Mouse (Mus musculus) forebrain, embryonic 16.5 days (tissue): ENCODE results near the gene Cdc5l. TPM values are rescaled to one million over a fixed set of nuclear protein-coding genes. Genes with fewer than 3 reads are reported as not detected.

Experiments used
- ATAC-seq: fragments of 200-750 bp; cut with Nextera tagmentation; 2 replicates; pipeline ENCODE4 v1.8.0; 2017; ENCODE audit warnings: mild to moderate bottlenecking, moderate library complexity
- H3K27ac ChIP-seq: fragments of 300-500 bp; sonication (generic); 2 replicates; pipeline ENCODE4 v1.5.1; 2014; ENCODE audit warnings: low read length, control low read depth
- H3K27me3 ChIP-seq: fragments of 300-500 bp; sonication (generic); replicated peaks from 2 replicates; pipeline ENCODE4 v1.6.1; 2014; ENCODE audit warnings: low read length; ENCODE audit not compliant: control insufficient read depth, insufficient read depth
- H3K36me3 ChIP-seq: fragments of 300-500 bp; sonication (generic); 2 replicates; pipeline ENCODE4 v1.6.1; 2014; ENCODE audit not compliant: control insufficient read depth, insufficient read depth
- H3K4me1 ChIP-seq: fragments of 300-500 bp; sonication (generic); replicated peaks from 2 replicates; pipeline ENCODE4 v1.6.1; 2014; ENCODE audit warnings: low read length; ENCODE audit not compliant: control insufficient read depth, insufficient read depth
- H3K4me2 ChIP-seq: fragments of 300-500 bp; sonication (generic); 2 replicates; pipeline ENCODE4 v1.6.1; 2014; ENCODE audit warnings: mild to moderate bottlenecking, low read length, control low read depth
- H3K4me3 ChIP-seq: fragments of 300-500 bp; sonication (generic); replicated peaks from 2 replicates; pipeline ENCODE4 v1.5.1; 2014; ENCODE audit warnings: mild to moderate bottlenecking, low read length, control low read depth
- H3K9ac ChIP-seq: fragments of 300-500 bp; sonication (generic); replicated peaks from 2 replicates; pipeline ENCODE4 v1.6.1; 2014; ENCODE audit warnings: low read depth, low read length, control low read depth
- H3K9me3 ChIP-seq: fragments of 300-500 bp; sonication (generic); 2 replicates; pipeline ENCODE4 v1.6.1; 2016; ENCODE audit warnings: low read length; ENCODE audit not compliant: control insufficient read depth
- WGBS: fragments of 180-500 bp; shearing (Covaris S2); extraction: QIAGEN DNeasy Blood & Tissue Kit; methylation state at CpG from one replicate; pipeline ENCODE4 v1.1.7; 2014; 5-methylcytosine and 5-hydroxymethylcytosine counted together
- polyA plus RNA-seq: library from polyadenylated mRNA; unstranded; fragments of >200 nt; fragmentation: Nextera tagmentation; extraction: Ambion mirVana; gene quantifications from 2 replicates; pipeline ENCODE4 v1.2.1, GENCODE M21; 2015

Cdc5l gene
- polyA plus RNA-seq, 1 experiment from 2014 or later: 68.3 TPM

- H3K27ac ChIP-seq: no peak overlapping the region
- no peak overlapping the region for H3K4me2 ChIP-seq
- WGBS: 94% methylated on average over 5 of the region's 5 CpGs
- H3K4me1 ChIP-seq: no peaks in the 10 kb centered on the region
- no peaks in the 10 kb centered on the region for H3K9me3 ChIP-seq
- peaks cover 14% of the 10 kb centered on the region for H3K36me3 ChIP-seq
- H3K9ac ChIP-seq: no peak overlapping the region
- ATAC-seq: no peak
- H3K4me3 ChIP-seq: no peak overlapping the region
- no peaks in the 10 kb centered on the region for H3K27me3 ChIP-seq
Observed at GRCm38 (mm10) chr17:45389896-45390295, 43.6 kb downstream of the Cdc5l start.

DNA sequence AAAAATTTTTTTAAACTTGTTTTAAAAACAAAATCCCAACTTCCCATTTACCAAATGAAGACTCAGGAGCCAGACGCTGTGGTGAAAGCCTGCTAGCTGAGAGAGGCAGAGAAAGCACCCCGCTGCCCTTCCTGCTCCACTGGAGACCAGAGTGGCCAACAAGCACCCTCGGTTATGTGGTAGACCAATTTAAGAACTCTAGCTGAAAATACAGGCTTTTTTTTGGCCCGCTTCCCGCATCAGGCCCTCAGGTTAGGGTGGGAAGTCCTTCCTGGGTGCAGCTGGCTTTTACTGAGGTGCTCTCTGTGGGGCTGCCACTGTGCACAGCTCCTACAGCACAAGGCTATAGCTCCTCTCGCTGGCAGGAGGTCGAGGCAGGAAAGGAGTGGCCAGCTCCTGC is 46.6 kb downstream of the Cdc5l start:
- H3K4me3 ChIP-seq: no peak overlapping the region
- H3K9me3 ChIP-seq: no peaks in the 10 kb centered on the region
- H3K27me3 ChIP-seq: no peaks in the 10 kb centered on the region
- H3K27ac ChIP-seq: no peak overlapping the region
- ATAC-seq: no peak
- peaks cover 14% of the 10 kb centered on the region for H3K36me3 ChIP-seq
- 89% methylated on average over 7 of the region's 7 CpGs for WGBS
- H3K9ac ChIP-seq: no peak overlapping the region
- H3K4me2 ChIP-seq: no peak overlapping the region
- no peaks in the 10 kb centered on the region for H3K4me1 ChIP-seq

DNA sequence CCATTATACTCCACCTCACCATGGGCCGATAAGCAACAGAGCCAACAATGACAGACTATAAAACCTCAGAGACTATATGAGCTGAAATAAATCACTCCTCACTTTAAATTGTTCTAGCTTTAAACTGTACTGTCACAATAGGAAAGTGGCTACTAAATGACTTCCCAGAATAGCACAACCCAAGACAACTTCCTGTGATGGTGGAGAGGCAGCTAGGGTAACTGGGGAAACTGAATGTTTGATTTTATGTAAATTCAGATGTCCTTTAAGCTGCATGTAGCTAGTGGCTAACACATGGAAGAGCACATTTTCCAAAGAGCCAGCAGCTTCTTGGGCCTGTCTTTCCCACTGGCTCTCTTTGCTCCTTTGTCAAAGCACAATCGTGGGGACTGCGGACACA is 50.2 kb downstream of the Cdc5l start:
- Histone ChIP-seq H3K27ac (no peak overlapping the region), H3K9ac (no peak overlapping the region), H3K4me2 (no peak overlapping the region), H3K27me3 (no peaks in the 10 kb centered on the region), H3K9me3 (no peaks in the 10 kb centered on the region), H3K4me3 (no peak overlapping the region), H3K4me1 (no peaks in the 10 kb centered on the region), H3K36me3 (peaks cover 4% of the 10 kb centered on the region; the same call in 1 of the 2 replicates)
- WGBS: 89% methylated on average over 3 of the region's 3 CpGs
- no peak for ATAC-seq

GRCm38 (mm10) chr17:45379271-45379784 is 54.2 kb downstream of the Cdc5l start:
- H3K27ac ChIP-seq: no peak overlapping the region
- H3K9me3 ChIP-seq: no peaks in the 10 kb centered on the region
- H3K4me2 ChIP-seq: no peak overlapping the region
- no peak overlapping the region for H3K4me3 ChIP-seq
- H3K36me3 ChIP-seq: no peaks in the 10 kb centered on the region; the same call in 1 of the 2 replicates
- no peak overlapping the region for H3K9ac ChIP-seq
- no peaks in the 10 kb centered on the region for H3K27me3 ChIP-seq
- H3K4me1 ChIP-seq: no peaks in the 10 kb centered on the region
- ATAC-seq: no peak
- 92% methylated on average over 9 of the region's 9 CpGs for WGBS

GRCm38 (mm10) chr17:45377323-45377722 is 56.2 kb downstream of the Cdc5l start:
- H3K27me3 ChIP-seq: no peaks in the 10 kb centered on the region
- H3K4me3 ChIP-seq: no peak overlapping the region
- no peak for ATAC-seq
- no peaks in the 10 kb centered on the region for H3K4me1 ChIP-seq
- WGBS: 50% methylated on average over 5 of the region's 5 CpGs
- no peaks in the 10 kb centered on the region for H3K9me3 ChIP-seq
- H3K9ac ChIP-seq: no peak overlapping the region
- H3K4me2 ChIP-seq: no peak overlapping the region
- H3K36me3 ChIP-seq: no peaks in the 10 kb centered on the region
- no peak overlapping the region for H3K27ac ChIP-seq

DNA sequence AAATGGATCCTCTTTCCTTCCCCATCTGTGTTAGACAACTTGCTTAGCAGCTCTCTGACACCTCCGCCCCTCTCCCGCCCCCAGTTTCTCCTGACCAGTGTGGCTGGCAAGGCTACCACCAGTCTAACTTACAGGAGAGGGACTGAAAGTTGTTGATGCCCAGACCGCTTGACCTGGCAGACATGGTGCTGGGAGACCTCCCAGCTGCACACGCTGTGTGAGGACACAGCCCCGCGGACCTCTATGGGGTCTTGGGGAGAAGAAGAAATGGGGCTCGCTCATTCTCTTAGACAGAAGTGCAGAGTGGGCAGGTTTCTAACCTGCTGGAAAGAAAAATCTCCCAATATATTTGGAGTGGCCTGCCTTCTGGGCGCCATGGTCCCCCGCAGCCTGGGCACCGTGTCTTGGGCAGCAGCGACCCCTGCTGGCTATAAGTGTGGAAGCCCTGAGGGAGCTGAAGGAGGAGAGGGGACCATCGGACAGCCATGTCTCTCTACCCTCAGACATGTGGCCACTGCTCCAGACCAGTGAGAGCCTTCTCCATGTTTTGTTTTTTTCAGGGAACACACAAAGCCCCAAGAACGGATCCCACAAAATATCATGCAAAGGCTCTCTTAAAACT is 59.4 kb downstream of the Cdc5l start:
- H3K4me3 ChIP-seq: no peak overlapping the region
- no peaks in the 10 kb centered on the region for H3K36me3 ChIP-seq
- H3K27me3 ChIP-seq: no peaks in the 10 kb centered on the region
- peak; percentile 84 for ATAC-seq
- no peak overlapping the region for H3K27ac ChIP-seq
- H3K9me3 ChIP-seq: no peaks in the 10 kb centered on the region
- no peaks in the 10 kb centered on the region; the same call in 1 of the 2 replicates for H3K4me1 ChIP-seq
- no peak overlapping the region for H3K4me2 ChIP-seq
- H3K9ac ChIP-seq: no peak overlapping the region
- WGBS: 29% methylated on average over 13 of the region's 13 CpGs

- H3K9me3 ChIP-seq: no peaks in the 10 kb centered on the region
- no peaks in the 10 kb centered on the region; the same call in 1 of the 2 replicates for H3K4me1 ChIP-seq
- no peak overlapping the region for H3K27ac ChIP-seq
- H3K9ac ChIP-seq: no peak overlapping the region
- 11% methylated on average over 9 of the region's 9 CpGs for WGBS
- no peaks in the 10 kb centered on the region for H3K36me3 ChIP-seq
- ATAC-seq: no peak; the same call in 1 of the 2 replicates
- no peak overlapping the region for H3K4me2 ChIP-seq
- H3K27me3 ChIP-seq: no peaks in the 10 kb centered on the region
- H3K4me3 ChIP-seq: no peak overlapping the region
Observed at GRCm38 (mm10) chr17:45371042-45371441, 62.5 kb downstream of the Cdc5l start.

DNA sequence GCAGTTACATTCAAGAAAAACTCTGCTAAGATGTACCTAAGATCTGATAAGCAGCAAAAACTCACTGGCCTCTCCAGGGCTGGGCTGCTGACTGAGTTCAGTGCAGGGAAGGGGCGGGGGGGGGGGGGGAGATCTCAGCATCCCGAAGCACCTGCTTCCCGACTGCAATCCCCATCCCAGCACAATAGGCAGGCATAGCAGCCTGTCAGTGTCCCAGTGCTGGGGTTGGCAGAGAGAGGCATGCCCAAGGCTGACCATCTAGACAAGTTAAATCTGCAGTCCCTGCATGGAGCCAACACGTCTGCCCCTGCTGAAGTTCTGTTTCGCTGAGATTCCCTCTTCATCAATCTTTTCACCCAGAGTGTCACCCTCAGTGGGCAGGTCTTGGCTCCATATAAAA is 63.0 kb downstream of the Cdc5l start:
- no peak overlapping the region for H3K4me3 ChIP-seq
- no peaks in the 10 kb centered on the region for H3K36me3 ChIP-seq
- 0 out of 2 replicates have a peak, but pooled peaks have one; percentile 27 for ATAC-seq
- no peaks in the 10 kb centered on the region; the same call in 1 of the 2 replicates for H3K4me1 ChIP-seq
- WGBS: 28% methylated on average over 5 of the region's 5 CpGs
- H3K9me3 ChIP-seq: no peaks in the 10 kb centered on the region
- H3K4me2 ChIP-seq: no peak overlapping the region
- no peak overlapping the region for H3K27ac ChIP-seq
- no peaks in the 10 kb centered on the region for H3K27me3 ChIP-seq
- no peak overlapping the region for H3K9ac ChIP-seq

- 70% methylated on average over 7 of the region's 7 CpGs for WGBS
- Histone ChIP-seq H3K36me3 (no peaks in the 10 kb centered on the region), H3K4me1 (no peaks in the 10 kb centered on the region), H3K27me3 (no peaks in the 10 kb centered on the region), H3K4me3 (no peak overlapping the region), H3K9me3 (no peaks in the 10 kb centered on the region), H3K9ac (no peak overlapping the region), H3K27ac (no peak overlapping the region), H3K4me2 (no peak overlapping the region)
- no peak for ATAC-seq
Observed at GRCm38 (mm10) chr17:45364871-45365270, 68.7 kb downstream of the Cdc5l start.
